Mouse (Mus musculus): ENCODE data around the gene Hoga1. TPM values are rescaled to one million over a fixed set of nuclear protein-coding genes. Genes with fewer than 3 reads are reported as not detected.

Hoga1 gene
- polyA plus RNA-seq, 1 experiment from 2014 or later, result 0.69 TPM

GRCm38 (mm10) chr19:42022542-42022848, 22.9 kb upstream of the Hoga1 start:
- 0 out of 2 replicates have a peak overlapping the region, but pooled peaks have one; percentile 52 for H3K27ac ChIP-seq (ENCODE audit: poor library complexity, severe bottlenecking)
- no peaks in the 10 kb centered on the region for H3K9me3 ChIP-seq (replicated peaks)
- ATAC-seq (ENCODE audit: insufficient number of reproducible peaks, low FRiP score), result no peak
- H3K4me3 ChIP-seq, result no peak overlapping the region
- H3K4me1 ChIP-seq (replicated peaks), result peaks cover 48% of the 10 kb centered on the region
- no peak overlapping the region for H3K4me2 ChIP-seq
- no peak overlapping the region for H3K9ac ChIP-seq
- no peaks in the 10 kb centered on the region for H3K36me3 ChIP-seq
- no peaks in the 10 kb centered on the region for H3K27me3 ChIP-seq (replicated peaks)
- 73% methylated on average over 2 of the region's 2 CpGs for WGBS

GRCm38 (mm10) chr19:42026158-42026557, 19.3 kb upstream of the Hoga1 start:
- 3% methylated on average over 5 of the region's 5 CpGs for WGBS
- H3K27me3 ChIP-seq (replicated peaks), result no peaks in the 10 kb centered on the region
- H3K36me3 ChIP-seq, result no peaks in the 10 kb centered on the region
- H3K4me2 ChIP-seq, result no peak overlapping the region
- H3K9me3 ChIP-seq (replicated peaks), result no peaks in the 10 kb centered on the region
- H3K4me1 ChIP-seq (replicated peaks), result peaks cover 19% of the 10 kb centered on the region
- H3K4me3 ChIP-seq, result no peak overlapping the region
- H3K9ac ChIP-seq, result no peak overlapping the region
- H3K27ac ChIP-seq (ENCODE audit: poor library complexity, severe bottlenecking), result no peak overlapping the region
- ATAC-seq (ENCODE audit: insufficient number of reproducible peaks, low FRiP score), result no peak

GRCm38 (mm10) chr19:42031112-42031511, 14.3 kb upstream of the Hoga1 start:
- H3K4me1 ChIP-seq (replicated peaks), result peaks cover 21% of the 10 kb centered on the region
- H3K4me2 ChIP-seq, result no peak overlapping the region
- no peak for ATAC-seq (ENCODE audit: insufficient number of reproducible peaks, low FRiP score)
- H3K36me3 ChIP-seq, result peaks cover 12% of the 10 kb centered on the region
- H3K9me3 ChIP-seq (replicated peaks), result no peaks in the 10 kb centered on the region
- no peak overlapping the region for H3K9ac ChIP-seq
- 79% methylated on average over 5 of the region's 5 CpGs for WGBS
- no peak overlapping the region for H3K27ac ChIP-seq (ENCODE audit: poor library complexity, severe bottlenecking)
- no peak overlapping the region for H3K4me3 ChIP-seq
- H3K27me3 ChIP-seq (replicated peaks), result no peaks in the 10 kb centered on the region

- no peak overlapping the region for H3K27ac ChIP-seq (ENCODE audit: poor library complexity, severe bottlenecking)
- H3K9me3 ChIP-seq (replicated peaks), result no peaks in the 10 kb centered on the region
- H3K36me3 ChIP-seq, result peaks cover 12% of the 10 kb centered on the region
- no peak overlapping the region for H3K4me3 ChIP-seq
- H3K4me1 ChIP-seq (replicated peaks), result peaks cover 21% of the 10 kb centered on the region
- WGBS, result 79% methylated on average over 14 of the region's 14 CpGs
- H3K9ac ChIP-seq, result no peak overlapping the region
- no peak for ATAC-seq (ENCODE audit: insufficient number of reproducible peaks, low FRiP score)
- no peak overlapping the region for H3K4me2 ChIP-seq
- no peaks in the 10 kb centered on the region for H3K27me3 ChIP-seq (replicated peaks)
These were observed 11.8 kb upstream of the Hoga1 start for GRCm38 (mm10) chr19:42033611-42034010.

GRCm38 (mm10) chr19:42034146-42034775, 11.1 kb upstream of the Hoga1 start:
- Histone ChIP-seq H3K36me3 (peaks cover 12% of the 10 kb centered on the region), H3K4me3 (no peak overlapping the region), H3K27me3 (replicated peaks) (no peaks in the 10 kb centered on the region), H3K4me2 (no peak overlapping the region), H3K27ac (ENCODE audit: poor library complexity, severe bottlenecking) (no peak overlapping the region), H3K9me3 (replicated peaks) (no peaks in the 10 kb centered on the region), H3K9ac (no peak overlapping the region), H3K4me1 (replicated peaks) (peaks cover 21% of the 10 kb centered on the region)
- ATAC-seq (ENCODE audit: insufficient number of reproducible peaks, low FRiP score), result 0 out of 2 replicates have a peak, but pooled peaks have one; percentile 12
- WGBS, result 65% methylated on average over 9 of the region's 9 CpGs

GRCm38 (mm10) chr19:42034881-42035455, 10.4 kb upstream of the Hoga1 start:
- ATAC-seq (ENCODE audit: insufficient number of reproducible peaks, low FRiP score), result no peak
- Histone ChIP-seq H3K27ac (ENCODE audit: poor library complexity, severe bottlenecking) (no peak overlapping the region), H3K27me3 (replicated peaks) (peaks cover 3% of the 10 kb centered on the region), H3K9ac (no peak overlapping the region), H3K9me3 (replicated peaks) (no peaks in the 10 kb centered on the region), H3K4me2 (no peak overlapping the region; the same call in 1 of the 2 replicates), H3K4me1 (replicated peaks) (peaks cover 21% of the 10 kb centered on the region), H3K36me3 (peaks cover 12% of the 10 kb centered on the region), H3K4me3 (no peak overlapping the region)
- 54% methylated on average over 11 of the region's 11 CpGs for WGBS

GRCm38 (mm10) chr19:42035456-42036248, 9.8 kb upstream of the Hoga1 start, which contains the start of gene Ankrd2:
Gene Ankrd2 (plus strand): TSS chr19:42036000.
- H3K27ac ChIP-seq (ENCODE audit: poor library complexity, severe bottlenecking), result no peak within 1 kb of the TSS

GRCm38 (mm10) chr19:42036357-42036756, 9.1 kb upstream of the Hoga1 start:
- no peak overlapping the region for H3K4me2 ChIP-seq

More at GRCm38 (mm10) chr19:42035456-42036248, 9.8 kb upstream of the Hoga1 start, which contains the start of gene Ankrd2:
- peaks cover 10% of the 10 kb centered on the region for H3K27me3 ChIP-seq (replicated peaks)
- no peak within 1 kb of the TSS for H3K4me3 ChIP-seq
- H3K36me3 ChIP-seq, result peaks cover 12% of the 10 kb centered on the region
- H3K9ac ChIP-seq, result no peak within 1 kb of the TSS
- peaks cover 21% of the 10 kb centered on the region for H3K4me1 ChIP-seq (replicated peaks)
- peak; percentile 49 for ATAC-seq (ENCODE audit: insufficient number of reproducible peaks, low FRiP score)
- whole genome bisulfite sequencing, result 65% methylated on average over 19 of the region's 19 CpGs
- H3K4me2 ChIP-seq, result no peak within 1 kb of the TSS; the same call in 1 of the 2 replicates
- no peaks in the 10 kb centered on the region for H3K9me3 ChIP-seq (replicated peaks)

GRCm38 (mm10) chr19:42037167-42037702, 8.2 kb upstream of the Hoga1 start:
- H3K27me3 ChIP-seq (replicated peaks), result peaks cover 12% of the 10 kb centered on the region
- H3K4me2 ChIP-seq, result no peak overlapping the region
- WGBS, result 49% methylated on average over 11 of the region's 11 CpGs
- H3K4me1 ChIP-seq (replicated peaks), result peaks cover 21% of the 10 kb centered on the region
- H3K9ac ChIP-seq, result no peak overlapping the region
- no peak overlapping the region for H3K27ac ChIP-seq (ENCODE audit: poor library complexity, severe bottlenecking)
- ATAC-seq (ENCODE audit: insufficient number of reproducible peaks, low FRiP score), result no peak
- peaks cover 12% of the 10 kb centered on the region for H3K36me3 ChIP-seq
- no peaks in the 10 kb centered on the region for H3K9me3 ChIP-seq (replicated peaks)
- no peak overlapping the region for H3K4me3 ChIP-seq

More at GRCm38 (mm10) chr19:42036357-42036756, 9.1 kb upstream of the Hoga1 start:
- 72% methylated on average over 3 of the region's 3 CpGs for WGBS
- Histone ChIP-seq H3K4me1 (replicated peaks) (peaks cover 21% of the 10 kb centered on the region), H3K36me3 (peaks cover 12% of the 10 kb centered on the region), H3K27me3 (replicated peaks) (peaks cover 12% of the 10 kb centered on the region), H3K9me3 (replicated peaks) (no peaks in the 10 kb centered on the region), H3K27ac (ENCODE audit: poor library complexity, severe bottlenecking) (no peak overlapping the region), H3K4me3 (no peak overlapping the region), H3K9ac (no peak overlapping the region)
- ATAC-seq (ENCODE audit: insufficient number of reproducible peaks, low FRiP score), result no peak

GRCm38 (mm10) chr19:42038310-42038709, 7.1 kb upstream of the Hoga1 start:
- H3K27ac ChIP-seq (ENCODE audit: poor library complexity, severe bottlenecking), result no peak overlapping the region
- H3K9me3 ChIP-seq (replicated peaks), result no peaks in the 10 kb centered on the region
- no peak for ATAC-seq (ENCODE audit: insufficient number of reproducible peaks, low FRiP score)
- peaks cover 21% of the 10 kb centered on the region for H3K4me1 ChIP-seq (replicated peaks)
- H3K4me2 ChIP-seq, result no peak overlapping the region
- H3K4me3 ChIP-seq, result no peak overlapping the region
- peaks cover 7% of the 10 kb centered on the region for H3K36me3 ChIP-seq
- peaks cover 12% of the 10 kb centered on the region for H3K27me3 ChIP-seq (replicated peaks)
- no peak overlapping the region for H3K9ac ChIP-seq
- 92% methylated on average over 12 of the region's 12 CpGs for WGBS

- H3K27ac ChIP-seq (ENCODE audit: poor library complexity, severe bottlenecking), result no peak overlapping the region
- ATAC-seq (ENCODE audit: insufficient number of reproducible peaks, low FRiP score), result no peak
- WGBS, result 92% methylated on average over 6 of the region's 6 CpGs
These were observed 1.4 kb upstream of the Hoga1 start for GRCm38 (mm10) chr19:42043988-42044387.

More at GRCm38 (mm10) chr19:42043988-42044387, 1.4 kb upstream of the Hoga1 start:
- no peak overlapping the region for H3K9ac ChIP-seq
- no peaks in the 10 kb centered on the region for H3K36me3 ChIP-seq
- no peaks in the 10 kb centered on the region for H3K9me3 ChIP-seq (replicated peaks)
- no peak overlapping the region for H3K4me2 ChIP-seq
- H3K4me1 ChIP-seq (replicated peaks), result 0 out of 2 replicates have a peak, but pooled peaks cover 4% of the 10 kb centered on the region
- no peak overlapping the region for H3K4me3 ChIP-seq
- H3K27me3 ChIP-seq (replicated peaks), result peaks cover 12% of the 10 kb centered on the region
